Mouse (Mus musculus): ENCODE measurements at regions not wholly inside any gene's neighbourhood (a gene's known extent, or its start where the extent isn't known, plus 50 kb on each side); places are given as distances from the start of the nearest gene placed in this dataset.

- TF ChIP-seq POLR2A (IDR thresholded peaks at IDR 0.05; ENCODE audit: borderline replicate concordance, insufficient read depth, low read length) = no peak
- no peak for TF ChIP-seq CTCF (IDR thresholded peaks at IDR 0.05; ENCODE audit: borderline replicate concordance, insufficient read depth, low read depth, low read length)
- Histone ChIP-seq H3K27me3 (ENCODE audit: control insufficient read depth, insufficient read depth, low read length) (no peaks in the 10 kb centered on the region), H3K4me3 (replicated peaks; ENCODE audit: insufficient read depth, low read depth, low read length) (no peak overlapping the region), H3K4me1 (ENCODE audit: control insufficient read depth, insufficient read depth, low read length) (no peaks in the 10 kb centered on the region), H3K27ac (ENCODE audit: insufficient read depth, low read length) (no peak overlapping the region)
- no peak for DNase-seq
- 16% methylated on average over 12 of the region's 12 CpGs for WGBS
These were observed 78.3 kb upstream of the Slc45a1 start for GRCm38 (mm10) chr4:150730061-150730812.

GRCm38 (mm10) chr4:150726539-150726938, 74.6 kb upstream of the Slc45a1 start:
- no peak overlapping the region for H3K4me3 ChIP-seq (replicated peaks; ENCODE audit: insufficient read depth, low read depth, low read length)
- no peaks in the 10 kb centered on the region for H3K4me1 ChIP-seq (ENCODE audit: control insufficient read depth, insufficient read depth, low read length)
- no peaks in the 10 kb centered on the region for H3K27me3 ChIP-seq (ENCODE audit: control insufficient read depth, insufficient read depth, low read length)
- no peak overlapping the region for H3K27ac ChIP-seq (ENCODE audit: insufficient read depth, low read length)
- WGBS = 60% methylated on average over 4 of the region's 4 CpGs
- TF ChIP-seq CTCF (IDR thresholded peaks at IDR 0.05; ENCODE audit: borderline replicate concordance, insufficient read depth, low read depth, low read length) (no peak), POLR2A (IDR thresholded peaks at IDR 0.05; ENCODE audit: borderline replicate concordance, insufficient read depth, low read length) (no peak)
- DNase-seq = no peak

- TF ChIP-seq CTCF (IDR thresholded peaks at IDR 0.05; ENCODE audit: borderline replicate concordance, insufficient read depth, low read depth, low read length) = no peak
- TF ChIP-seq POLR2A (IDR thresholded peaks at IDR 0.05; ENCODE audit: borderline replicate concordance, insufficient read depth, low read length) = no peak
- DNase-seq = no peak
- 68% methylated on average over 3 of the region's 3 CpGs for WGBS
- no peak overlapping the region for H3K27ac ChIP-seq (ENCODE audit: insufficient read depth, low read length)
- H3K4me3 ChIP-seq (replicated peaks; ENCODE audit: insufficient read depth, low read depth, low read length) = no peak overlapping the region
- H3K4me1 ChIP-seq (ENCODE audit: control insufficient read depth, insufficient read depth, low read length) = no peaks in the 10 kb centered on the region
- no peaks in the 10 kb centered on the region for H3K27me3 ChIP-seq (ENCODE audit: control insufficient read depth, insufficient read depth, low read length)
These were observed 74.1 kb upstream of the Slc45a1 start for GRCm38 (mm10) chr4:150726136-150726480.

- 47% methylated on average over 17 of the region's 17 CpGs for WGBS
- no peak for TF ChIP-seq CTCF (IDR thresholded peaks at IDR 0.05; ENCODE audit: borderline replicate concordance, insufficient read depth, low read depth, low read length)
- TF ChIP-seq POLR2A (IDR thresholded peaks at IDR 0.05; ENCODE audit: borderline replicate concordance, insufficient read depth, low read length) = no peak
- DNase-seq = no peak
These were observed 73.6 kb upstream of the Slc45a1 start for GRCm38 (mm10) chr4:150725443-150726135.

GRCm38 (mm10) chr4:150724823-150725222, 72.8 kb upstream of the Slc45a1 start:
- TF ChIP-seq POLR2A (IDR thresholded peaks at IDR 0.05; ENCODE audit: borderline replicate concordance, insufficient read depth, low read length) = no peak
- no peak for TF ChIP-seq CTCF (IDR thresholded peaks at IDR 0.05; ENCODE audit: borderline replicate concordance, insufficient read depth, low read depth, low read length)
- DNase-seq = no peak
- no peak overlapping the region for H3K27ac ChIP-seq (ENCODE audit: insufficient read depth, low read length)
- H3K4me3 ChIP-seq (replicated peaks; ENCODE audit: insufficient read depth, low read depth, low read length) = no peak overlapping the region
- WGBS = 56% methylated on average over 11 of the region's 11 CpGs
- H3K27me3 ChIP-seq (ENCODE audit: control insufficient read depth, insufficient read depth, low read length) = no peaks in the 10 kb centered on the region
- H3K4me1 ChIP-seq (ENCODE audit: control insufficient read depth, insufficient read depth, low read length) = no peaks in the 10 kb centered on the region

More at GRCm38 (mm10) chr4:150725443-150726135, 73.6 kb upstream of the Slc45a1 start:
- Histone ChIP-seq H3K4me1 (ENCODE audit: control insufficient read depth, insufficient read depth, low read length) (no peaks in the 10 kb centered on the region), H3K27me3 (ENCODE audit: control insufficient read depth, insufficient read depth, low read length) (no peaks in the 10 kb centered on the region), H3K27ac (ENCODE audit: insufficient read depth, low read length) (no peak overlapping the region), H3K4me3 (replicated peaks; ENCODE audit: insufficient read depth, low read depth, low read length) (no peak overlapping the region)

- Histone ChIP-seq H3K27me3 (ENCODE audit: control insufficient read depth, insufficient read depth, low read length) (no peaks in the 10 kb centered on the region), H3K4me1 (ENCODE audit: control insufficient read depth, insufficient read depth, low read length) (peaks cover 4% of the 10 kb centered on the region; the same call in 1 of the 2 replicates), H3K4me3 (replicated peaks; ENCODE audit: insufficient read depth, low read depth, low read length) (no peak overlapping the region), H3K27ac (ENCODE audit: insufficient read depth, low read length) (no peak overlapping the region)
- no peak for DNase-seq
- WGBS = 38% methylated on average over 12 of the region's 12 CpGs
- TF ChIP-seq CTCF (IDR thresholded peaks at IDR 0.05; ENCODE audit: borderline replicate concordance, insufficient read depth, low read depth, low read length) (no peak), POLR2A (IDR thresholded peaks at IDR 0.05; ENCODE audit: borderline replicate concordance, insufficient read depth, low read length) (no peak)
These were observed 69.8 kb upstream of the Slc45a1 start for GRCm38 (mm10) chr4:150721619-150722283.

- TF ChIP-seq POLR2A (IDR thresholded peaks at IDR 0.05; ENCODE audit: borderline replicate concordance, insufficient read depth, low read length) = no peak
- no peak for DNase-seq
- H3K27ac ChIP-seq (ENCODE audit: insufficient read depth, low read length) = no peak overlapping the region
- no peak overlapping the region for H3K4me3 ChIP-seq (replicated peaks; ENCODE audit: insufficient read depth, low read depth, low read length)
- peaks cover 4% of the 10 kb centered on the region; the same call in 1 of the 2 replicates for H3K4me1 ChIP-seq (ENCODE audit: control insufficient read depth, insufficient read depth, low read length)
- WGBS = 67% methylated on average over 7 of the region's 7 CpGs
- H3K27me3 ChIP-seq (ENCODE audit: control insufficient read depth, insufficient read depth, low read length) = no peaks in the 10 kb centered on the region
These were observed 65.9 kb upstream of the Slc45a1 start for GRCm38 (mm10) chr4:150717866-150718265.
